Mouse (Mus musculus) cortical plate, adult 2 months (tissue): ENCODE data around the gene Vdr. TPM values are rescaled to one million over a fixed set of nuclear protein-coding genes. Genes with fewer than 3 reads are reported as not detected.

Source experiments
- H3K27ac ChIP-seq: fragments of 200-500 bp; 2 replicates; pipeline ENCODE4 v1.5.1; 2012; ENCODE audit warnings: low read length, control low read depth, inconsistent platforms; ENCODE audit not compliant: insufficient read depth
- H3K4me1 ChIP-seq: fragments of 200-500 bp; 2 replicates; pipeline ENCODE4 v1.6.1; 2011; ENCODE audit warnings: low read length; ENCODE audit not compliant: control insufficient read depth, insufficient read depth
- H3K4me3 ChIP-seq: fragments of 200-500 bp; 2 replicates; pipeline ENCODE4 v1.5.1; 2011; ENCODE audit warnings: mild to moderate bottlenecking, low read length, control low read depth; ENCODE audit not compliant: insufficient read depth
- CTCF ChIP-seq: fragments of 200-500 bp; IDR thresholded peaks from 2 replicates; pipeline ENCODE4 v1.5.1; 2011; ENCODE audit warnings: mild to moderate bottlenecking, control low read depth, low read length; ENCODE audit not compliant: insufficient read depth; ENCODE audit errors: extremely low read depth
- POLR2A ChIP-seq: fragments of 200-500 bp; IDR thresholded peaks from 2 replicates; pipeline ENCODE4 v1.6.1; 2011; ENCODE audit warnings: mild to moderate bottlenecking, low read length, control low read depth; ENCODE audit not compliant: insufficient read depth; ENCODE audit errors: extremely low read depth
- polyA plus RNA-seq: library from polyadenylated mRNA; depleted of rRNA; stranded (reverse); fragments of >200 nt; gene quantifications from 2 replicates; pipeline ENCODE4 v1.2.3, GENCODE M21; 2012

The Vdr gene
- polyA plus RNA-seq, 1 experiment = 0.17 TPM

DNA sequence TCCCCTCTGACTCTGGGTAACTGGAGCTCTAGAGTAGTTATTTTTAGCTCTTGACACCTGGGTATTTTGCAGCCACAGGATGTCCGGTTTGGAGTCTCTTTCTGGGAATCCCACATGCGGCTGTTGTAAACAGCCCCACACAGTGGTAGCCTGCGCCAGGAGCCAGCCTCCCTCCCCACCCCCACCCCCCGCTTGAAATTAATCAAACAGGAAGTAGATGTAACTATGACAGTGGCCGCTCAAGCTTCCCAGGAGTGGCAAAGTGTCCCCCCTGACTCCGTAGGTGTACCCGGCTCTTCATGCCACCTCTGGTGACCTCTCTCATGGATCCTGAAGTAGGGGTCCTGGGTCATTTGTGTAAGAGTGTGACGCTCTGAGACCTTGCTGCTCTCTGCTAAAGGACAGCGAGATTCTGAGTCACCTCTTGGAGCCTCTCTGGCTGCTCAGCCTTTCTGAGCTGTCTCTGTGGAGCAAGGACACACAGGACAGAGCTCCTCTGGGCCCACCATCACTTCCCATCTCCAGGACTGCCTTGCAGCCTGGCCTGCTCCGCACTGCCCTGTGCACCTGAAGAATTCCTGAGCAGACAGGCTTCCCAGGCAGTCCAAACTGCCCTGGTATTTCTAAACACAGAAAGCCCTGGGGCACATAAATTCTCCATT, 89.0 kb downstream of the Vdr start:
- H3K4me3 ChIP-seq = no peak overlapping the region
- peaks cover 16% of the 10 kb centered on the region for H3K4me1 ChIP-seq
- 0 out of 2 replicates have a peak overlapping the region, but pooled peaks have one; percentile 41 for H3K27ac ChIP-seq
- no peak for TF ChIP-seq CTCF
- TF ChIP-seq POLR2A = no peak

DNA sequence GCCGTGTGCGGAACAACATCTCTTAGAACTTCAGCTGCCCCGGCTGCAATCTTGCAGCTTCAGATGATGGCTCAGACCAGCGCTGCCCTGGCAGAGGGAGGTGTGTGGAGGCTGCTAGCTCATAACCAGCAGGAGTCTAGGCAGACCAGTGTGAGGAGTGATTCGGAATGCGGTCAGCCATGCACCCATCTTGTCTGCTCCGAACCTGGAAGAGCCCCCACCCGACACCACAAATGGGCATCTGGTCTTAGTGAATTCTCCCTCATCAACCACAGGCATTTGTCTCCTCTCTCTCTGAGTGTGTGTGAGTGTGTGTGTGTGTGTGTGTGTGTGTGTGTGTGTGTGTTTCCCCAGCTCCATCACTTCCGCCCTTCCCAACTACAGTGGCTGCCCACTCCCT, 90.5 kb downstream of the Vdr start:
- TF ChIP-seq CTCF = no peak
- no peak for TF ChIP-seq POLR2A
- Histone ChIP-seq H3K4me1 (peaks cover 16% of the 10 kb centered on the region), H3K27ac (no peak overlapping the region), H3K4me3 (no peak overlapping the region)

DNA sequence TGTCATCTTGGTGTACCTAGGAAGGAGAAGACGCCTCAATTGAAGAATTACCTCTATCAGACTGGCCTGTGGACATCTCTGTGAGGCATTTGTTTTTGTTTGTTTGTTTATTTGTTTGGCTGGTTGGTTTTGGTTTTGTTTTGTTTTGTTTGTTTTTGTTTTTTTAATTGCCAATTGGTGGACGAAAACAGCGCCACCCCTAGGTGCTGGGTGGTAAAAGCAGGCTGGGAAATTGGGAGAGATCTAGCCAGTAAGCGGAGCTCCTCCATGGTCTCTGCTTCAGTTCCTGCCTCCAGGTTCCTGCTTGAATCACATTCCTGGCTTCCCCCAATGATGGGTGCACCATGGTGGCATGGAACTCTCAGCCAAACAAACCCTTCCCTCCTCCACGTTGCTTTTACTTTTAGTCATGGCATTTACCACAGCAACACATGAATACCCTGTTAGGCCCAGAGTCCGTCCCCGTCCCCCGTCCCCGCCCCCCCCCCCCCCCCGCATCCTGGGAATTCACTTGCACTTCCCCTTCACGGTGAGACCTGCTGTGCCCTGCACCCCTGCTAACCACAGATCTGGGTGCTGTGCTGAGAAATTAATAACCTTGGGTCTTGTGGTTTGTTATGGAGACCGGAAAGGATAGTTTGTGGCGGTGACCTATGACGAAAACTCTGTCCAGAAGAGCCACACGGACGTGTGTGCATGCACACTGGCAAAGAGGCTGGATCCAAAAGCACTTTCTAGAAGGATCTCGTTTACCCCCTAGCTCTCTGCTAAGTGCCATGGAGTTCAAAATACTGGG, 94.0 kb downstream of the Vdr start:
- TF ChIP-seq CTCF (no peak), POLR2A (no peak)
- Histone ChIP-seq H3K4me3 (no peak overlapping the region), H3K4me1 (peaks cover 18% of the 10 kb centered on the region)

DNA sequence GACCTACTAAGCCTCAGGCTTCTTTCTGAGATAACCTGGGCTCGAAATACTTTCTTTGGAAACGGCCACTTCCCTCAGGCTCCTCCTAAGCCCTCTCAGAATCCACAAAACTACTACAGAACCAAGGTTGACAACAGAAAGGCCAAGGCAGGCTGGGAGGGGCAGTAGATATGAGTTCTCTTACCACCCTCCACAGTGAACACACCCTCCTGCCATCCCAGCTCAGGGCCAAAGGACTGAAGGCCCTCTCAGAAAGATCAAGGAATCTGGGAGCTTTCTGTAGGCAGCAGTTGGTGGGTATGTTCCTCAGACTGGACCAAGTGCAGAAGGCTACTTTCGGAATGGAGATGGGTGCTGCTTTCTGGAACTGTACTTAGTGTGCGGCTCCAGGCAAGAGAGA, 95.2 kb downstream of the Vdr start:
- Histone ChIP-seq H3K4me3 (no peak overlapping the region), H3K27ac (no peak overlapping the region), H3K4me1 (peaks cover 18% of the 10 kb centered on the region)
- TF ChIP-seq CTCF (no peak), POLR2A (no peak)

More for the DNA sequence above, 94.0 kb downstream of the Vdr start:
- H3K27ac ChIP-seq = no peak overlapping the region

DNA sequence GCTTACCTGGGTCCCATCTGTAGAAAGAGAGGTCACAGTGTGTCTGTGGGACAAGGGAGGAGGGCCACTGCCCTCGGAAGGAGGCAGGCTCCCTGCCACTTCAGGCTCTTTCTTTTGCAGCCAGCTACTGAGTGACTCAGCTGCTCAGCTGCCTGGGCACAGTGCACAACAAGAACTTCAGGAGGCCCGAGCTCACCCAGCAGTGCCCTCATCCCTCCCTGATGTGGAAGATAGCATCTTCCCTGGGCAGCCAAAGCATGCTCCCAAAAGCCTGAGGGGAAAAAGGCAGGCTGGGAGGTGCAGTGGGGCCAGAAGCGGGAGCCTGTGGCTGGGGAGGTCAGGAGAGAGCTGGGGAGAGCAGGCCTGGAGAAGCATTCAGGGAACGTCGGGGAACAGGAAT, 95.7 kb downstream of the Vdr start:
- no peak for TF ChIP-seq POLR2A
- no peak for TF ChIP-seq CTCF
- peaks cover 18% of the 10 kb centered on the region for H3K4me1 ChIP-seq
- H3K27ac ChIP-seq = peak overlapping the region; percentile 20; the same call in 1 of the 2 replicates
- no peak overlapping the region for H3K4me3 ChIP-seq

DNA sequence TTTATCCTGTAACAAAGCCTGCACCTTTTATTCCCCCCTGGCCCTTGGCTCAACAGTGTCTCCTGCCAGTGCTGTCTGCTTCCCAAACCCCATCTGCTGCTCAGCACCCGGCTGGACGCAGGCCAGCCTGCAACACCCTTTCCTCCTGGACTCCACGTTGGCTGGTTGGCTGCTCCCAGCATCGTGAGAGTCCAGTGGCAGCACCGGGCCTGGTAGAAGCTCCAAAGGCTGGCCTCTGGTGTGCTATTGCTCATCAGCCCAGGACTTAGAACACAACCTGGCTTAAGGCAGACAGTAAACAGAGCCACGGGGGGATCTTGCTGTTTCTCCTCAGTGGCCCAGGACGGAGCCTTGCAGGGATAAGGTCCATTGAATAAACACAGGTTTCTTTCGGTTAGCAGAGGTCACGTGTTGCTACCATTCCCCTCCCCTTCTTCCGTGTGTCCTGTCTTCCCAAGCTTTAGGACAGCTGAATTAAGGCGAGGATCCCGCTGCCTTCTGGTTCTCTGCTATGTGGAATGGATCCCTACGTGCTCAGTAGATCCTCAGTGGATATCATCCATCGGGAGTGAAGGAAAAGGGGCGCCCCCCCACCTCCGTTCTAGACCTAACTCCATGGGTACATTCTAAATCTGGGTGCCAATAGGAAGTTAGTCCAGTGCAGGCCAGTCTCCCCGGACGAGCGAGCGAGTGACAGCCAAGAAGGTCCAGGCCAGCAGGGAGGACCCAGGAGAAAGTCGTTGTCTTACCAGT, 96.8 kb downstream of the Vdr start:
- no peak overlapping the region for H3K4me3 ChIP-seq
- peaks cover 18% of the 10 kb centered on the region for H3K4me1 ChIP-seq
- TF ChIP-seq POLR2A (no peak), CTCF (no peak)
- peak overlapping the region; percentile 90; the same call in 1 of the 2 replicates for H3K27ac ChIP-seq

DNA sequence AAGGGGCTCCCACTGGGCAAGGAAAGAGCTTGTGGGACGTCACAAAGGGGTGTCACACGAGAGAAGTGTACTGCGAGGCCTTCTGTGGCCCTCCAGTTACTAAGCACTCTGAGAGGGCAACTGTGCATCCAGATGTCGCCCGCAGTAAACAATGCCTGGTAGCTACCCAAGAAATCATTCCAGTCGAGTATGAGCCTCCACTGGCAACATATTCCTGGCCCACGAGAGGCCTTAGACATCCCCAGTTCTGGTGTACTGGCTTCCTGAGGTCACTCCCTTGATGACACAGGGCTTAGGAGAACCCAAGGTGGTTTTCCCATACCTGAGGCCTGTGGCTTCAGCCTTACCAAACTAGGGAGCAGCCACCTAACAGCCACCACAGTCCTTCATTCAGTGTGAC, 97.6 kb downstream of the Vdr start:
- Histone ChIP-seq H3K4me1 (peaks cover 18% of the 10 kb centered on the region), H3K27ac (peak overlapping the region; percentile 90), H3K4me3 (no peak overlapping the region)
- no peak for TF ChIP-seq CTCF

DNA sequence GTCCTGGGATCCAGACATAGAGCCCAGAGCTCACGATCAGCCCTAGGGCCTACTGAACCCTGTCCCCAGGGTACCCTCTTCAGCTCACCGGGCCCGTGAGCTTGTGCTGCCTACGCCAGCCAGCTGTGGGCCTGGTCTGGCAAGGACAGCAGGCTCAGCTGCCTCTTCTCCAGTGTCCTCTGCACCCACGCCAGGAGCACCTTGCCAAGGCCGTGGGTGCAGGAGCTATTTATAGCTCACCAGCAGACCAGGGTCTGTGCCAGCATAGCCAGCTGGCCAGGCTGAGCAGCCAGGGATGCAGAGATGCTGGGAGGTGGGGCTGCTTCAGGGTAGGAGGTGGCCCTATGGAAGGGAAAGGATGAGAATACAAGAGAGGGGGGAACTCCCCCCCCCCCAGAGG, 98.3 kb downstream of the Vdr start:
- Histone ChIP-seq H3K4me1 (peaks cover 18% of the 10 kb centered on the region), H3K27ac (peak overlapping the region; percentile 90), H3K4me3 (no peak overlapping the region)
- TF ChIP-seq CTCF (no peak), POLR2A (no peak)

DNA sequence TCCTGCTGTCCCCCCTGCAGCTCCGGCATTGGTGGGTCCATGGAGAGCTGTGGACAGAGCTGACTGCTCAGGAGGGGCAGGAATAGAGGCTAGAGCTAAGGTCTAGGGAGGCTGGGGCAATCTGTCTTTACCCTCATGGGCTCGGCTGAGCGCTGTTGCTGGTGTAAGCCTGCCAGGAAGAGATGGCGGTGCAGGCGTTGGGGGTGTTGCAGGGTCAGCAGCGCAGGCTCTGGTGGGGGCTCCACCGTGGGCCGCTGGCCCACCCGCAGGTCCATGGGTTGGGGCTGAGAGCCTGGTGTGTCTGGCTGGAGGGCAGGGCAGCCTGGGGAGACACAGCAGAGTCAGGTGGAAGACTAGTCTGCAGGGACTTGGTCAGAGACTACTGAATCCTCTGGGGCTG, 99.1 kb downstream of the Vdr start:
- no peak overlapping the region for H3K4me3 ChIP-seq
- peak overlapping the region; percentile 53 for H3K27ac ChIP-seq
- H3K4me1 ChIP-seq = peaks cover 18% of the 10 kb centered on the region
- TF ChIP-seq POLR2A (no peak), CTCF (no peak)

DNA sequence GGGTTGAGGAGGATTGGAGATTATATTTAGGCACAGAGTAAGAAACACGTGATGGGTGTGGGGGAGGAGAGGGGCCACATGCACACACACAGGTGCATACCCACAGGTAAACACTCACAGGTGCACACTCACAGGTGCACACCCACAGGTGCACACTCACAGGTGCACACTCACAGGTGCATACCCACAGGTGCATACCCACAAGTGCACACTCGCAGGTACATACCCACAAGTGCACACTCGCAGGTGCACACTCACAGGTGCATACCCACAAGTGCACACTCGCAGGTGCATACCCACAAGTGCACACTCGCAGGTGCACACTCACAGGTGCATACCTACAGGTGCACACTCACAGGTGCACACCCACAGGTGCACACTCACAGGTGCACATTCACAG, 100.0 kb downstream of the Vdr start:
- H3K27ac ChIP-seq = no peak overlapping the region
- H3K4me1 ChIP-seq = peaks cover 18% of the 10 kb centered on the region
- TF ChIP-seq POLR2A (no peak), CTCF (no peak)
- no peak overlapping the region for H3K4me3 ChIP-seq
